Mouse (Mus musculus) limb, embryonic 12.5 days (tissue): ENCODE results near the gene Nrl. TPM values are rescaled to one million over a fixed set of nuclear protein-coding genes. Genes with fewer than 3 reads are reported as not detected.

Experiments used
- ATAC-seq: fragments of 200-750 bp; cut with Nextera tagmentation; 2 replicates; pipeline ENCODE4 v1.8.0; 2017; ENCODE audit warnings: low read depth, moderate TSS enrichment; ENCODE audit not compliant: insufficient number of reproducible peaks, insufficient read depth, low FRiP score, low TSS enrichment
- H3K27ac ChIP-seq: fragments of 300-500 bp; sonication (generic); 2 replicates; pipeline ENCODE4 v1.5.1; 2016; ENCODE audit warnings: mild to moderate bottlenecking, moderate library complexity
- H3K27me3 ChIP-seq: fragments of 300-500 bp; sonication (generic); 2 replicates; pipeline ENCODE4 v1.6.1; 2016; ENCODE audit warnings: mild to moderate bottlenecking, moderate library complexity
- H3K36me3 ChIP-seq: fragments of 300-500 bp; sonication (generic); 2 replicates; pipeline ENCODE4 v1.6.1; 2016; ENCODE audit warnings: mild to moderate bottlenecking, moderate library complexity
- H3K4me1 ChIP-seq: fragments of 300-500 bp; sonication (generic); replicated peaks from 2 replicates; pipeline ENCODE4 v1.6.1; 2016
- H3K4me2 ChIP-seq: fragments of 300-500 bp; sonication (generic); 2 replicates; pipeline ENCODE4 v1.6.1; 2016; ENCODE audit warnings: mild to moderate bottlenecking, moderate library complexity
- H3K4me3 ChIP-seq: fragments of 300-500 bp; sonication (generic); replicated peaks from 2 replicates; pipeline ENCODE4 v1.5.1; 2016; ENCODE audit warnings: mild to moderate bottlenecking
- H3K9ac ChIP-seq: fragments of 300-500 bp; sonication (generic); replicated peaks from 2 replicates; pipeline ENCODE4 v1.6.1; 2016; ENCODE audit warnings: mild to moderate bottlenecking, moderate library complexity
- H3K9me3 ChIP-seq: fragments of 300-500 bp; sonication (generic); 2 replicates; pipeline ENCODE4 v1.6.1; 2016; ENCODE audit warnings: mild to moderate bottlenecking, moderate library complexity
- WGBS: fragments of 180-500 bp; shearing (Covaris S2); methylation state at CpG from one replicate; pipeline ENCODE4 v1.1.7; 2016; 5-methylcytosine and 5-hydroxymethylcytosine counted together
- polyA plus RNA-seq: library from polyadenylated mRNA; unstranded; fragments of >200 nt; fragmentation: Nextera tagmentation; extraction: Ambion mirVana; gene quantifications from 2 replicates; pipeline ENCODE4 v1.2.1, GENCODE M21; 2016

Gene Nrl
- polyA plus RNA-seq, 1 experiment from 2014 or later: not detected

DNA sequence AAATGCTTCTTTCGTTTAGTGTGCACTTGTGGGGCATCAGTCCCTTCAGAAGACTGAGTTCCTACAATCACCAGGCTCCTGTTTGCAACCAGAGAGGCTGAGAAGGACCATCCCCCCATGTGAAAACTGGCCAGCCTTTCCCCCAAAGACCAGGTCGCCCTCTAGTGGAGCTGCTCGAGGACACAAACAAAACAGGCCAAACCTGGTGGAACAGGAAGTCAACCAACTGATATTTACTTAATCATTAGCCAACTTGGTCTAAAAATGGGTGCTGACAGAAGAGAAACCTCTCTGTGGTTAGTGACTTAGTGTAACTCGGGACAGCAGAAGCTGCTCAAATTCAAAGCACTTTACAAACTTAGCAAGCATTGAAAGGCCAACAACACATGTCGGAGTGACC, 32.2 kb upstream of the Nrl start:
- ATAC-seq: no peak
- H3K9me3 ChIP-seq: no peaks in the 10 kb centered on the region
- H3K9ac ChIP-seq: no peak overlapping the region
- no peaks in the 10 kb centered on the region for H3K36me3 ChIP-seq
- no peak overlapping the region for H3K27ac ChIP-seq
- H3K4me3 ChIP-seq: no peak overlapping the region
- H3K4me2 ChIP-seq: no peak overlapping the region
- peaks cover 11% of the 10 kb centered on the region for H3K4me1 ChIP-seq
- 27% methylated on average over 5 of the region's 5 CpGs for WGBS
- H3K27me3 ChIP-seq: no peaks in the 10 kb centered on the region

DNA sequence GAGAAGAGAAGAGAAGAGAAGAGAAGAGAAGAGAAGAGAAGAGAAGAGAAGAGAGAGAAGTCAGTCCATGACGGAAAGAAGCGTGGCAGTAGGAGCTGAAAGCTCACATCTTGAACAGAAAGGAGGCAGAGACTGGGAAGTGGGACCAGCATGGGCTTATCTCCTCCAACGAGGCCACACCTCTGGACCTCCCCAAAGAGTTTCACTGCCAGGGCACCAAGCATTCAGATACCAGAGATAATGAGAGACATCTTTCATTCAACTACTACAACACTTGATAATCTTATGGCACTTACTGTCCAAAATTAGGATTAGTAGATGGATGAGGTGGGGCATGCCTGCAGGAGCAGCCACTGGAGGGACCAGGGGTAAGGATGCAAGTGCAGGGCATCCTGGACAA, 31.0 kb upstream of the Nrl start:
- ATAC-seq: no peak
- Histone ChIP-seq H3K9ac (no peak overlapping the region), H3K9me3 (no peaks in the 10 kb centered on the region), H3K36me3 (0 out of 2 replicates have a peak, but pooled peaks cover under 1% of the 10 kb centered on the region), H3K4me1 (no peaks in the 10 kb centered on the region), H3K4me3 (no peak overlapping the region), H3K27me3 (no peaks in the 10 kb centered on the region), H3K4me2 (no peak overlapping the region), H3K27ac (no peak overlapping the region)
- 83% methylated on average over 3 of the region's 3 CpGs for WGBS

- Histone ChIP-seq H3K4me1 (no peaks in the 10 kb centered on the region), H3K9me3 (no peaks in the 10 kb centered on the region), H3K27ac (no peak overlapping the region), H3K36me3 (peaks cover 12% of the 10 kb centered on the region), H3K4me2 (no peak overlapping the region), H3K4me3 (no peak overlapping the region), H3K9ac (no peak overlapping the region), H3K27me3 (no peaks in the 10 kb centered on the region)
- no peak for ATAC-seq
These were observed 29.9 kb upstream of the Nrl start for GRCm38 (mm10) chr14:55554635-55555034.

DNA sequence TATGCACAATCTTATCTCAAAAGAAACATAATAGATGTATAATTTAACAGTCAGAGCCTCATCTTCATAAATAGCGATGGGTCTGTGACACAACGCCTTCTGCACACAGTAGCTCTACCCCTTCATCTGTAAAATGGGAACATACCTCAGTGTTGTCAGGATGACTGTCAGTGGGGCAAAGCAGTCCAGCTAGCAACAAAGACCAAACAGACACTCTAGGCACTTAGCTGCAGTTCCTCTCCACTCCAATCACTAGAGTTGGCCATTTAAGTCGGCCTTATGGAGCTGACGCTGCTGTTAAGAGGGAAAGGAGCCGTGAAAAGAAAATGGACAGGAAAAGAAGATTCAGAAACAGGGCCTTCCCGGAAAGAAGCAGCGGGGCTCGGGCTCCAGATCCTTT, 27.0 kb upstream of the Nrl start:
- no peak overlapping the region for H3K9ac ChIP-seq
- no peaks in the 10 kb centered on the region for H3K27me3 ChIP-seq
- WGBS: 93% methylated on average over 8 of the region's 8 CpGs
- no peak for ATAC-seq
- H3K9me3 ChIP-seq: no peaks in the 10 kb centered on the region
- H3K4me2 ChIP-seq: no peak overlapping the region
- no peak overlapping the region for H3K4me3 ChIP-seq
- no peak overlapping the region for H3K27ac ChIP-seq
- no peaks in the 10 kb centered on the region for H3K4me1 ChIP-seq
- H3K36me3 ChIP-seq: peaks cover 40% of the 10 kb centered on the region

DNA sequence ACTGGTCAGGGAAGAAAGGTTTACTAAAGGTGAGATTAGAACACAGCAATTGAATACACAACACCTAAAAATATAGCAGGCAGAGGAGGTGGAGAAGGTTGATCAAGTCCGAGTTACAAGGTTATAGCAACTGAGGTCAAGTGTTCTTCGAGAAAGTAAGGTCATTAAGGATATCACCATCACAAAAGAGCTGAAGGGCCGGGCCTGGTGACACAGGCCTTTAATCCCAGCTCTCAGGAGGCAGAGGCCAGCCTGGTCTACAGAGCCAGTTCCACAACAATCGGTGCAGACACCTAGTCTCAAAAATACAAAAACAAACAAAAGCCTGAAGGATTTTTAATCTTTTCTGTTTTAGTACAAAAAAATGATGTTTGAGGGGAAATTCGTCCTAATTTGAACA, 26.6 kb upstream of the Nrl start:
- H3K9me3 ChIP-seq: no peaks in the 10 kb centered on the region
- no peak overlapping the region for H3K9ac ChIP-seq
- H3K27ac ChIP-seq: no peak overlapping the region
- no peak overlapping the region for H3K4me2 ChIP-seq
- H3K4me3 ChIP-seq: no peak overlapping the region
- 74% methylated on average over 5 of the region's 5 CpGs for WGBS
- H3K36me3 ChIP-seq: peaks cover 44% of the 10 kb centered on the region
- no peaks in the 10 kb centered on the region for H3K27me3 ChIP-seq
- ATAC-seq: no peak
- H3K4me1 ChIP-seq: no peaks in the 10 kb centered on the region

GRCm38 (mm10) chr14:55550191-55550590, 25.4 kb upstream of the Nrl start:
- WGBS: 87% methylated on average over 6 of the region's 6 CpGs
- Histone ChIP-seq H3K4me2 (no peak overlapping the region), H3K9ac (no peak overlapping the region), H3K27me3 (no peaks in the 10 kb centered on the region), H3K4me1 (no peaks in the 10 kb centered on the region), H3K9me3 (no peaks in the 10 kb centered on the region), H3K36me3 (peaks cover 55% of the 10 kb centered on the region), H3K4me3 (no peak overlapping the region), H3K27ac (no peak overlapping the region)
- ATAC-seq: no peak

- no peaks in the 10 kb centered on the region for H3K27me3 ChIP-seq
- H3K9ac ChIP-seq: no peak overlapping the region
- H3K36me3 ChIP-seq: peaks cover 70% of the 10 kb centered on the region
- WGBS: 88% methylated on average over 9 of the region's 9 CpGs
- no peak for ATAC-seq
- H3K9me3 ChIP-seq: no peaks in the 10 kb centered on the region
- peaks cover 13% of the 10 kb centered on the region for H3K4me1 ChIP-seq
- H3K4me3 ChIP-seq: no peak overlapping the region
- H3K27ac ChIP-seq: no peak overlapping the region
- no peak overlapping the region for H3K4me2 ChIP-seq
These were observed 19.6 kb upstream of the Nrl start for GRCm38 (mm10) chr14:55544334-55544733.

DNA sequence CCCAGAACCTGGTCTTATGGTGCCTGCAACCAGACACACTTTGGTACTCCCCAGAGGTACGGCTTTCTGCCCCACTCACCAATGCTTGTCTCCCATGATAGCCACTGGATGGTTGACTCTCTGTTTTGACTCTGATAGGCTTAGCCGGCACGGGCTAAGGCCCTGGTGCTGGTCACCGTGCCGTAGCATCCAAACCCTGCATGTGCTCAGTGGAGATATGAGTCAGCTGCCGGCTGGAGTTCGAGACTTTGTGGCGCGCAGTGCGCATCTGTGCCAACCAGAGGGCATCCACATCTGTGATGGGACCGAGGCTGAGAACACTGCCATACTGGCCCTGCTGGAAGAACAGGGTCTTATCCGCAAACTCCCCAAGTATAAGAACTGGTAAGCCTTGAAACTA, 17.5 kb upstream of the Nrl start:
- 96% methylated on average over 12 of the region's 12 CpGs for WGBS
- H3K9ac ChIP-seq: no peak overlapping the region
- no peaks in the 10 kb centered on the region for H3K9me3 ChIP-seq
- H3K4me2 ChIP-seq: no peak overlapping the region
- H3K36me3 ChIP-seq: peaks cover 50% of the 10 kb centered on the region
- peaks cover 13% of the 10 kb centered on the region for H3K4me1 ChIP-seq
- no peaks in the 10 kb centered on the region for H3K27me3 ChIP-seq
- H3K27ac ChIP-seq: no peak overlapping the region
- no peak for ATAC-seq
- H3K4me3 ChIP-seq: no peak overlapping the region

GRCm38 (mm10) chr14:55540787-55541321, 16.1 kb upstream of the Nrl start:
- Histone ChIP-seq H3K4me1 (peaks cover 13% of the 10 kb centered on the region), H3K9ac (peak overlapping the region; percentile 75), H3K27ac (peak overlapping the region; percentile 90), H3K9me3 (no peaks in the 10 kb centered on the region), H3K27me3 (no peaks in the 10 kb centered on the region), H3K36me3 (peaks cover 36% of the 10 kb centered on the region), H3K4me2 (peak overlapping the region; percentile 83), H3K4me3 (peak overlapping the region; percentile 67)
- WGBS: 6% methylated on average over 10 of the region's 10 CpGs
- peak; percentile 40; the same call in 1 of the 2 replicates for ATAC-seq

GRCm38 (mm10) chr14:55540067-55540786, 15.4 kb upstream of the Nrl start, which contains the start of gene Pck2:
Gene Pck2, plus strand, starts transcription at chr14:55540266.
- Histone ChIP-seq H3K4me1 (peaks cover 13% of the 10 kb centered on the region), H3K4me2 (peak within 1 kb of the TSS; percentile 83), H3K36me3 (peaks cover 30% of the 10 kb centered on the region), H3K9ac (peak within 1 kb of the TSS; percentile 75), H3K27ac (peak within 1 kb of the TSS; percentile 90), H3K27me3 (no peaks in the 10 kb centered on the region), H3K9me3 (no peaks in the 10 kb centered on the region), H3K4me3 (peak within 1 kb of the TSS; percentile 67)
- 2% methylated on average over 32 of the region's 32 CpGs for WGBS
- peak; percentile 92 for ATAC-seq

DNA sequence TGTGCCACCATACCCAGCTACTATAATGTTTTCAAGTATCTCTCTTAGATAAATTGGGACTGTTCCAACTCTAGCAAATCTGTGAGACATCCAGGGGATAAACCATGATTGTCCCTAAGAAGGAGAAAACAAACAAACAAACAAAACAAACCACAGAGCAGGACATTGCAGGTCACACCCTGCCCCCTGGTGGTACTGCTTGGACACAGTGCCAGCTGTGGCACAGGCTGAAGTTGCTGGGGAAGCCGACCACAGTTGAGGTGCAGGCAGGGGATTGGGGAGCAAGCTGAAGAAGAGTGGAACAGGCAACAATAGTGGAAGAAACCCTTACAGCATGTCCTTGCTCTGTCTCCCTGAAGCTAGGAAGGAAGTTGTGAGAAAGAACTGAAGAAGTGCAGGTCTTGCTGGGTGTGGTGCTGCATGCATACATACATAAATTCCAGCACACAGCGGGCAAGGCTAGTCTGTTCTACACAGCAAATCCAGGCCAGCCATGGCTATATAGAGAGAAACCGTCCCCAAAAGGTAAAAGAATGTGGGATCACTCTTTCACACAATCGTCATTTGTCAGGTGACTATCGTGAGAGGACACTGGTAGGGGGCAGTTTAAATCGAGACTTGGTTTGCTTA, 11.4 kb upstream of the Nrl start:
- Histone ChIP-seq H3K27me3 (no peaks in the 10 kb centered on the region), H3K36me3 (no peaks in the 10 kb centered on the region), H3K4me3 (no peak overlapping the region), H3K4me1 (peaks cover 10% of the 10 kb centered on the region), H3K9ac (no peak overlapping the region), H3K27ac (no peak overlapping the region), H3K4me2 (no peak overlapping the region), H3K9me3 (no peaks in the 10 kb centered on the region)
- no peak for ATAC-seq
- 50% methylated on average over 6 of the region's 6 CpGs for WGBS
